Mouse (Mus musculus): ENCODE measurements around the gene Arl1. TPM values are rescaled to one million over a fixed set of nuclear protein-coding genes. Genes with fewer than 3 reads are reported as not detected.
"Not testable (repeated sequence)": the region's sequence is repeated elsewhere in the genome, so short reads cannot be mapped to it uniquely, and the experiment has no call there.

Arl1 gene
- polyA plus RNA-seq, 1 experiment from 2014 or later: 167 TPM

DNA sequence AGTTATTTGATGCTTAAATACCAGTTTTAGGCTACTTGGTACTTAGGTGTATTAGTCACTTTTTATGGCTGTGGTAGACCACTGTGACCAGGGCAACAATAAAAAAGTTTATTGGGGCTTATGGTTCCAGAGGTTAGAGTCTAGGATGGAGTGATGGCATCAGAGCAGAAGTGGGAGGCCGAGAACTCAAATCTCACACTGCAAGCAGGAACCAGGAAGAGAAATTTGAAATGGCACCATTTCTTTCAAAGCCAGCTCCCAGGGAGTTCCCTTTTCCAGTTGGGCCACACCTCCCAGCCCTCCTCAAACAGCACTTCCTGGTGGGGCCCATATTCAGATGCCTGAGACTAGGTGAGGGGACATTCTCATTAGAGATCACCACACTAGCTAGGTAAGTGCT, 9.2 kb downstream of the Arl1 start:
- no peak overlapping the region for H3K4me2 ChIP-seq (replicated peaks; ENCODE audit: low read depth, low read length)
- no peak overlapping the region for H3K9ac ChIP-seq (ENCODE audit: low read depth, low read length)
- no peaks in the 10 kb centered on the region for H3K27me3 ChIP-seq (ENCODE audit: control insufficient read depth, insufficient read depth, low read length)
- 97% methylated on average over 1 of the region's 1 CpGs for WGBS
- H3K4me1 ChIP-seq (replicated peaks; ENCODE audit: control insufficient read depth, insufficient read depth, low read length): no peaks in the 10 kb centered on the region
- no peak overlapping the region for H3K4me3 ChIP-seq (ENCODE audit: low read depth, low read length)
- no peak overlapping the region for H3K27ac ChIP-seq (ENCODE audit: low read depth, low read length)
- DNase-seq (ENCODE audit: low spot score) (no peak), ATAC-seq (ENCODE audit: low FRiP score) (no peak)
- no peaks in the 10 kb centered on the region for H3K9me3 ChIP-seq (ENCODE audit: control insufficient read depth, low read length)
- no peaks in the 10 kb centered on the region for H3K36me3 ChIP-seq (ENCODE audit: control insufficient read depth, insufficient read depth, low read length)

GRCm38 (mm10) chr10:88740781-88741180, 10.1 kb downstream of the Arl1 start:
- DNase-seq (ENCODE audit: low spot score): no peak
- Histone ChIP-seq H3K36me3 (ENCODE audit: control insufficient read depth, insufficient read depth, low read length) (no peaks in the 10 kb centered on the region), H3K4me3 (ENCODE audit: low read depth, low read length) (no peak overlapping the region), H3K9me3 (ENCODE audit: control insufficient read depth, low read length) (no peaks in the 10 kb centered on the region), H3K27ac (ENCODE audit: low read depth, low read length) (no peak overlapping the region), H3K27me3 (ENCODE audit: control insufficient read depth, insufficient read depth, low read length) (no peaks in the 10 kb centered on the region), H3K9ac (ENCODE audit: low read depth, low read length) (no peak overlapping the region), H3K4me1 (replicated peaks; ENCODE audit: control insufficient read depth, insufficient read depth, low read length) (no peaks in the 10 kb centered on the region), H3K4me2 (replicated peaks; ENCODE audit: low read depth, low read length) (no peak overlapping the region)
- 93% methylated on average over 5 of the region's 5 CpGs for WGBS
- no peak for ATAC-seq (ENCODE audit: low FRiP score)

- Histone ChIP-seq H3K4me2 (replicated peaks; ENCODE audit: low read depth, low read length) (no peak overlapping the region), H3K9ac (ENCODE audit: low read depth, low read length) (no peak overlapping the region), H3K36me3 (ENCODE audit: control insufficient read depth, insufficient read depth, low read length) (no peaks in the 10 kb centered on the region), H3K27me3 (ENCODE audit: control insufficient read depth, insufficient read depth, low read length) (no peaks in the 10 kb centered on the region), H3K9me3 (ENCODE audit: control insufficient read depth, low read length) (no peaks in the 10 kb centered on the region), H3K4me1 (replicated peaks; ENCODE audit: control insufficient read depth, insufficient read depth, low read length) (no peaks in the 10 kb centered on the region), H3K4me3 (ENCODE audit: low read depth, low read length) (no peak overlapping the region), H3K27ac (ENCODE audit: low read depth, low read length) (no peak overlapping the region)
- 87% methylated on average over 2 of the region's 2 CpGs for WGBS
- ATAC-seq (ENCODE audit: low FRiP score) (no peak), DNase-seq (ENCODE audit: low spot score) (no peak)
These were observed 10.8 kb downstream of the Arl1 start for GRCm38 (mm10) chr10:88741426-88741825.

DNA sequence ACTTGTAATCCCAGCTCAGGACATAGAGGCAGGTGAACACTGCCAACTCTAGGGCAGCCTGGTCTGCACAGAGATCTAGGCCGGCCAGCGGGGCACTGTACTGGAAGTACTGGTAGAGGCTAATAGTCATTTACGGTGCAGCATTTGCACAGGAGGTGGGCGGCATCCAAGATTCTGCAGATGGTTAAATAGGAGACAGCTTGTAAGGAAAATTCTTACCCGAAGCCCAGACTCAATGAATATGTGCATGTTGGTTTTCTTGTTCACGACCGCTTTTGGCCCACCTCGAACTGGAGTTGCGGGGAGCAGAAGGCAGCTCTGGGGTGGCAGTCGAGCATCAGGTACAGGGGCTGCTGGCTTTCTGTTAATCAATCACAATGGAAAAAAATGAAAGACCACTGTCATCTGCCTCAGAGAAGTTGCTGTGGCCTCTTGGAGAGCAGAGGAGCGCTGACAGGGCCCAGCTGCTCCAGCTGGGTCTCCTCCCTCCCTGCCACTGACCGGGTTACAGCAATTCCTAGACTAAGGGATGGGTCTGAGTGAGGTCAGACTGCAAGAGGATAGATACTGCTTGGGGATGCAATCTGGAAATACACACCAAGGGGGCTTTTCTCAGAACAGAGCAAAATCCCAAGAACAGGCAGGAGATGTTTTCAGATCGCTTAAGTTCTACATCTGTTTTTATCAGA, 31.0 kb downstream of the Arl1 start:
- DNase-seq (ENCODE audit: low spot score): no peak
- Histone ChIP-seq H3K4me3 (ENCODE audit: low read depth, low read length) (no peak overlapping the region), H3K4me2 (replicated peaks; ENCODE audit: low read depth, low read length) (no peak overlapping the region), H3K4me1 (replicated peaks; ENCODE audit: control insufficient read depth, insufficient read depth, low read length) (no peaks in the 10 kb centered on the region), H3K27me3 (ENCODE audit: control insufficient read depth, insufficient read depth, low read length) (no peaks in the 10 kb centered on the region), H3K36me3 (ENCODE audit: control insufficient read depth, insufficient read depth, low read length) (0 out of 2 replicates have a peak, but pooled peaks cover 2% of the 10 kb centered on the region), H3K9me3 (ENCODE audit: control insufficient read depth, low read length) (no peaks in the 10 kb centered on the region), H3K9ac (ENCODE audit: low read depth, low read length) (no peak overlapping the region), H3K27ac (ENCODE audit: low read depth, low read length) (no peak overlapping the region)
- no peak for ATAC-seq (ENCODE audit: low FRiP score)
- 93% methylated on average over 13 of the region's 13 CpGs for WGBS

DNA sequence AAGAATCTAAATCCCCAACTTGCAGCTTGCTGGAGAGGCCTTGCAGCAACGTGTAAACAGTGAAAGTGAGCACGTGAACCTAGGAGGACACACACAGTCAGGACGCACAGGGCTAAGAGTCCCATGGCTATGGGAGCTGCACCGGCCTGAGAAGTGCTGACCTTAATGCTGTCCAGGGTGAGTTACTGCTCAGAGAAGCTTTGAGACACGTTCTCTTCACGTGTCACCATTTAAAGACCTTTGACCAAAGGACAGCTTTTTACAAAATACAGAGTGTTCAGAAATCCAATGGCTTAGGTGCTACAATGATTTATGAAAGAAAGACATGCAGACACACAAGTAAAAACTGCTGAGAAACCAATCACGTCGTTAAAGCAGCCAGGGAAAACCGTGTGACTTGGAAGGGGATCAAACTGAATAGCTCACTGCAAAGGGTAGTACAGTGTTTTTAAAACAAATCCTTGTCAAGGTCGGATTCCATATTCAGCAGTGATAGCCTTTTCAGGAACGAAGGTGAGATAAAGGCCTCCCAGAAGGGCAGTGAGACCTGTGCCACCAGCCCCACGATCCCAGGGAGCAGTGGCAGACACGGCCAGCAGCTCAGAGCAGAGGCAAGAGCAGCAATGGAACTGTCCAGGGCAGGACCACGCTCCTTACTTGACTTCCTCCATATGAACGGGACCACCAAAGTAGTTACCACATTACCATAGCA, 34.9 kb downstream of the Arl1 start:
- WGBS: 93% methylated on average over 15 of the region's 15 CpGs
- no peak for ATAC-seq (ENCODE audit: low FRiP score)
- Histone ChIP-seq H3K36me3 (ENCODE audit: control insufficient read depth, insufficient read depth, low read length) (no peaks in the 10 kb centered on the region), H3K27me3 (ENCODE audit: control insufficient read depth, insufficient read depth, low read length) (no peaks in the 10 kb centered on the region), H3K4me2 (replicated peaks; ENCODE audit: low read depth, low read length) (no peak overlapping the region), H3K27ac (ENCODE audit: low read depth, low read length) (no peak overlapping the region), H3K9ac (ENCODE audit: low read depth, low read length) (no peak overlapping the region), H3K4me1 (replicated peaks; ENCODE audit: control insufficient read depth, insufficient read depth, low read length) (no peaks in the 10 kb centered on the region), H3K9me3 (ENCODE audit: control insufficient read depth, low read length) (no peaks in the 10 kb centered on the region), H3K4me3 (ENCODE audit: low read depth, low read length) (no peak overlapping the region)
- DNase-seq (ENCODE audit: low spot score): no peak

DNA sequence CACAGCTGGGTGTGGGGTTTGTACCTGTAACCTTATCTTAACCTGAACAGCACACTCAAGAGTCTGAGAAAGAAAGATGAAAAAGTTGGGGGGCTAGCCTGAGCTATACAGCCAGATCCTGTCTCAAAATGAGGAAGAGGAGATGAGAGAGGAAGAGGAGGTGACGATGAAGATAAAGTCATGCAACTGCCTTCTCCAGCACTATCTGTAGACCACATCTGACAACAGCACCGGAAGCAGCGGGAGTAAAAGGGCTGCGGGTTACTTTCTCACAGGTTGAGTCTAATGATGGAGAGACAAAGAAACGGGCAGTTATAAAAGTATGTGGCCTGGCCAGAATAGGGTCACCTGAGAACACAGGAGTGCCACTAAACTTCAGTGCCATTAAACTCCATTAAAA, 38.3 kb downstream of the Arl1 start:
- DNase-seq (ENCODE audit: low spot score): no peak
- Histone ChIP-seq H3K9me3 (ENCODE audit: control insufficient read depth, low read length) (no peaks in the 10 kb centered on the region), H3K4me1 (replicated peaks; ENCODE audit: control insufficient read depth, insufficient read depth, low read length) (no peaks in the 10 kb centered on the region), H3K27ac (ENCODE audit: low read depth, low read length) (no peak overlapping the region), H3K27me3 (ENCODE audit: control insufficient read depth, insufficient read depth, low read length) (no peaks in the 10 kb centered on the region), H3K36me3 (ENCODE audit: control insufficient read depth, insufficient read depth, low read length) (no peaks in the 10 kb centered on the region), H3K4me2 (replicated peaks; ENCODE audit: low read depth, low read length) (no peak overlapping the region), H3K4me3 (ENCODE audit: low read depth, low read length) (no peak overlapping the region), H3K9ac (ENCODE audit: low read depth, low read length) (no peak overlapping the region)
- ATAC-seq (ENCODE audit: low FRiP score): no peak
- WGBS: 97% methylated on average over 5 of the region's 5 CpGs

DNA sequence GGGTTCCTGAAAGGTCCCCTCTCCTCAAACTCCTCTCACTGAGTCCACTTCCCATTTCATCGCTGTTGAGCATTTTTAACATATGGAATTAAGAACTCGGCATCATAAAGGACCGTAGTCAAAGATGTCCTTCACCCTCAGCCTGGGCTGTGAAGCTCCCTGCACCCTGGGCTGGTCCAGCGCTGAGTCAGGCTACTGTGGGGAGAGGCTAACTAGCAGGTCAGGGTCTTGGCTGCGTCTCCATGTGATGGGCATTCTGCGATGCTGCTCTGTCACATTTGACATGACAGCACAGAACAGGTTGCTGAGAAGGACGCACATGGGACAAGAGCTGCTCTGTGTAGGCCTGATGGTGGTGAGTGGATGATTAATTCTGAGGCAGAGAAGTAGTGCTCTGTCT, 39.0 kb downstream of the Arl1 start:
- H3K9ac ChIP-seq (ENCODE audit: low read depth, low read length): no peak overlapping the region
- ATAC-seq (ENCODE audit: low FRiP score): no peak
- no peaks in the 10 kb centered on the region for H3K36me3 ChIP-seq (ENCODE audit: control insufficient read depth, insufficient read depth, low read length)
- WGBS: 95% methylated on average over 7 of the region's 7 CpGs
- no peak overlapping the region for H3K4me3 ChIP-seq (ENCODE audit: low read depth, low read length)
- H3K4me1 ChIP-seq (replicated peaks; ENCODE audit: control insufficient read depth, insufficient read depth, low read length): no peaks in the 10 kb centered on the region
- no peaks in the 10 kb centered on the region for H3K27me3 ChIP-seq (ENCODE audit: control insufficient read depth, insufficient read depth, low read length)
- no peaks in the 10 kb centered on the region for H3K9me3 ChIP-seq (ENCODE audit: control insufficient read depth, low read length)
- no peak for DNase-seq (ENCODE audit: low spot score)
- no peak overlapping the region for H3K27ac ChIP-seq (ENCODE audit: low read depth, low read length)
- H3K4me2 ChIP-seq (replicated peaks; ENCODE audit: low read depth, low read length): no peak overlapping the region

DNA sequence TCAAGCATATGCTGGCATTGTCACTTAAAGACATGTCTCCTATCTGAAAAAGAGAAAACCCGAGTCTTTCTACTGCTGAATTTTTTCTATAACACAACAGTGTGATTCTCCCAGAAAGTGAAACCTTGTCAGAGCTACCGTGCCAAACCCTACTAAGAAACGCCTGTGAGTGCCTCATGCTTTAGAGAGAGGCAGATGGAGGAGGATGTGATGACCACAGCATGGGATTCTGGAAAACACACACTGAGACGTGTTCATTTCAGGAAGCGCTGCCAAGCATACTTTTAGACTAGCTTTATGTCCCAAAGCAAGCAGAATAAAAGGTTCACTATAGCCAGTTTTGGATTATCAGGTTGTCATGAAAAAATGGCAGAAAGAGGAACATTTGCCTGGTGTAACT, 42.3 kb downstream of the Arl1 start:
- not testable (repeated sequence) for H3K27ac ChIP-seq (ENCODE audit: low read depth, low read length); ATAC-seq (ENCODE audit: low FRiP score); H3K4me1 ChIP-seq (replicated peaks; ENCODE audit: control insufficient read depth, insufficient read depth, low read length); H3K4me3 ChIP-seq (ENCODE audit: low read depth, low read length); DNase-seq (ENCODE audit: low spot score); H3K27me3 ChIP-seq (ENCODE audit: control insufficient read depth, insufficient read depth, low read length); H3K9me3 ChIP-seq (ENCODE audit: control insufficient read depth, low read length); H3K9ac ChIP-seq (ENCODE audit: low read depth, low read length); H3K4me2 ChIP-seq (replicated peaks; ENCODE audit: low read depth, low read length); H3K36me3 ChIP-seq (ENCODE audit: control insufficient read depth, insufficient read depth, low read length)
- WGBS: 91% methylated on average over 5 of the region's 5 CpGs

DNA sequence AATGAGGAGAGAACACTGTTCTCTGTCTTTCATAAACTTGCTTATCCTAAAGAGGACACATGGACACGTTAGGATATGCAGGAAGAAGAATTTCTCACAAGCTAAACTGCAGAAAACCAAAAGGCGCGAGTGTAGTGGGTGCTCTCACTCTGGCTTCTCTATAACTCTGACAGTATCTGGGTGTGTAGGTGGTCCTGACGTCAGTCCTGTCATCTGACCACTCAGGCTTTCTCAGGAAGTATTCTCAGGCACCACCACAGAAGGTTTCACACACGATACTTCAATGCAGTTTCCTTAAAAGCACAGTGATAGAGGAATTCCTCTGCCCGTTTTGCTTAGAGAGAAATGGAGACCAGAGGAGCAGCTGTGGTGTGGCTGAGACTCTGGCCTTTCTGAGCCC, 45.5 kb downstream of the Arl1 start:
- ATAC-seq (ENCODE audit: low FRiP score): no peak
- no peak for DNase-seq (ENCODE audit: low spot score)
- Histone ChIP-seq H3K36me3 (ENCODE audit: control insufficient read depth, insufficient read depth, low read length) (no peaks in the 10 kb centered on the region), H3K27ac (ENCODE audit: low read depth, low read length) (no peak overlapping the region), H3K4me1 (replicated peaks; ENCODE audit: control insufficient read depth, insufficient read depth, low read length) (no peaks in the 10 kb centered on the region), H3K4me2 (replicated peaks; ENCODE audit: low read depth, low read length) (no peak overlapping the region), H3K4me3 (ENCODE audit: low read depth, low read length) (no peak overlapping the region), H3K9ac (ENCODE audit: low read depth, low read length) (no peak overlapping the region), H3K9me3 (ENCODE audit: control insufficient read depth, low read length) (no peaks in the 10 kb centered on the region), H3K27me3 (ENCODE audit: control insufficient read depth, insufficient read depth, low read length) (no peaks in the 10 kb centered on the region)
- 90% methylated on average over 6 of the region's 6 CpGs for whole genome bisulfite sequencing

Data from hindbrain, embryonic 11.5 days (tissue).